Mouse (Mus musculus) liver, embryonic 13.5 days (tissue): ENCODE data around the gene Nutm1. TPM values are rescaled to one million over a fixed set of nuclear protein-coding genes. Genes with fewer than 3 reads are reported as not detected.

Experiments used
- ATAC-seq: fragments of 200-750 bp; cut with Nextera tagmentation; 2 replicates; pipeline ENCODE4 v1.8.0; 2017; ENCODE audit warnings: low read depth, mild to moderate bottlenecking, moderate number of reproducible peaks, moderate library complexity
- DNase-seq: peaks from one replicate; pipeline ENCODE4 v3.0.0; 2022
- H3K27ac ChIP-seq: fragments of 300-500 bp; sonication (generic); 2 replicates; pipeline ENCODE4 v1.5.1; 2015; ENCODE audit warnings: moderate library complexity, mild to moderate bottlenecking, inconsistent platforms
- H3K27me3 ChIP-seq: fragments of 300-500 bp; sonication (generic); 2 replicates; pipeline ENCODE4 v1.6.1; 2015; ENCODE audit warnings: mild to moderate bottlenecking, inconsistent platforms
- H3K36me3 ChIP-seq: fragments of 300-500 bp; sonication (generic); 2 replicates; pipeline ENCODE4 v1.6.1; 2015; ENCODE audit warnings: mild to moderate bottlenecking, inconsistent platforms
- H3K4me1 ChIP-seq: fragments of 300-500 bp; sonication (generic); replicated peaks from 2 replicates; pipeline ENCODE4 v1.6.1; 2015; ENCODE audit warnings: inconsistent platforms
- H3K4me2 ChIP-seq: fragments of 300-500 bp; sonication (generic); 2 replicates; pipeline ENCODE4 v1.6.1; 2015; ENCODE audit warnings: inconsistent platforms, mild to moderate bottlenecking, moderate library complexity
- H3K4me3 ChIP-seq: fragments of 300-500 bp; sonication (generic); replicated peaks from 2 replicates; pipeline ENCODE4 v1.5.1; 2015; ENCODE audit warnings: mild to moderate bottlenecking, inconsistent platforms
- H3K9ac ChIP-seq: fragments of 300-500 bp; sonication (generic); 2 replicates; pipeline ENCODE4 v1.6.1; 2015; ENCODE audit warnings: mild to moderate bottlenecking, inconsistent platforms
- H3K9me3 ChIP-seq: fragments of 300-500 bp; sonication (generic); replicated peaks from 2 replicates; pipeline ENCODE4 v1.6.1; 2016; ENCODE audit warnings: inconsistent platforms
- WGBS: fragments of 180-500 bp; shearing (Covaris S2); methylation state at CpG from one replicate; pipeline ENCODE4 v1.1.7; 2015; ENCODE audit not compliant: insufficient replicate concordance; 5-methylcytosine and 5-hydroxymethylcytosine counted together
- polyA plus RNA-seq: library from polyadenylated mRNA; unstranded; fragments of >200 nt; fragmentation: Nextera tagmentation; extraction: Ambion mirVana; gene quantifications from 2 replicates; pipeline ENCODE4 v1.2.1, GENCODE M21; 2015

Nutm1 gene
- polyA plus RNA-seq, 1 experiment from 2014 or later, result not detected

DNA sequence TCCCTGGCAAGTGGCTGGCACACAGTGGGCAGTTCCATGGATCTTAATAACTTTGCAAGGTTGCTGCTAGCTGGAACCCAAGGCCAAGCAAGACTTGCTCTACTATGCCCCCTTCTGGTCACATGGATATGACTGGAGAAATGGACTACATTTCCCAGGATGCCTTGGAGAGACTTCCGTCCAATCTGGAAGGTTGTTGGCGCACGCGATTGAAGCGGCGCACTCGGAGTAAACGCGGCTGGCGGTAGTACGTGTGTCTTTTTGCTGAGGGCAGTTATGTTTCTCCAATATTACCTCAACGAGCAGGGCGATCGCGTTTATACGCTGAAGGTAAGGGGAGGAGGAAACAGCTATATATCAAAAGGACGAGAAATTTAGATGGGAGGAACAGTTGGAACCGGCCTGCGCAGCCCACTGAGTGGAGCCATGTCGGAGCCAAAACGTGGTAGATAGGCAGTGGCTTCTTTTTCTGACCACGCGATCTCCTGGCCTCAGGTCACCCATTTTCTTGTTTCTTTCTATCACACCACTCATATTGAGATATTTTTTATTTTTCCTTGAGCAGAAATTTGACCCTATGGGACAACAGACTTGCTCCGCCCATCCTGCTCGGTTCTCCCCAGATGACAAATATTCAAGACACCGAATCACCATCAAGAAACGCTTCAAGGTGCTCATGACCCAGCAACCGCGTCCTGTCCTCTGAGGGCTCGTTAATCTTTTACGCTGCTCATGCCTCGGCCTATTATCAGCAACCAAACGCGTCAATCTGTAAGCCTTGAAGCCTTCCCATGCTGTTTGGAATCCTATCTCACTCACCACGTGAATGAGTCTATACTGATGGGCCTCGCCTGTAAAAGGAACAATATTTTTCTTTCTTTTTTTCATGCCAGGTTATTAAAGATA lies 2.9 kb upstream of the Nutm1 start, which contains the start of gene Nop10:
Nop10 (plus strand) TSS at position 179 of the 906 bp plus-strand sequence.
- DNase-seq, result peak; percentile 77
- WGBS, result 1% methylated on average over 36 of the region's 36 CpGs
- Histone ChIP-seq H3K4me3 (peak within 1 kb of the TSS; percentile 71), H3K36me3 (no peaks in the 10 kb centered on the region), H3K27ac (peak within 1 kb of the TSS; percentile 81), H3K27me3 (no peaks in the 10 kb centered on the region), H3K4me1 (peaks cover 38% of the 10 kb centered on the region), H3K9me3 (no peaks in the 10 kb centered on the region), H3K9ac (peak within 1 kb of the TSS; percentile 76), H3K4me2 (peak within 1 kb of the TSS; percentile 75)
- ATAC-seq, result peak; percentile 33

GRCm38 (mm10) chr2:112254675-112255515 lies 4.2 kb downstream of the Nutm1 start:
- H3K9me3 ChIP-seq, result no peaks in the 10 kb centered on the region
- 0 out of 2 replicates have a peak, but pooled peaks cover 4% of the 10 kb centered on the region for H3K27me3 ChIP-seq
- no peaks in the 10 kb centered on the region for H3K4me1 ChIP-seq
- H3K4me3 ChIP-seq, result no peak overlapping the region
- WGBS, result 50% methylated on average over 7 of the region's 7 CpGs
- H3K4me2 ChIP-seq, result no peak overlapping the region
- no peak overlapping the region for H3K9ac ChIP-seq
- DNase-seq, result no peak
- no peak overlapping the region for H3K27ac ChIP-seq
- ATAC-seq, result no peak
- H3K36me3 ChIP-seq, result no peaks in the 10 kb centered on the region

DNA sequence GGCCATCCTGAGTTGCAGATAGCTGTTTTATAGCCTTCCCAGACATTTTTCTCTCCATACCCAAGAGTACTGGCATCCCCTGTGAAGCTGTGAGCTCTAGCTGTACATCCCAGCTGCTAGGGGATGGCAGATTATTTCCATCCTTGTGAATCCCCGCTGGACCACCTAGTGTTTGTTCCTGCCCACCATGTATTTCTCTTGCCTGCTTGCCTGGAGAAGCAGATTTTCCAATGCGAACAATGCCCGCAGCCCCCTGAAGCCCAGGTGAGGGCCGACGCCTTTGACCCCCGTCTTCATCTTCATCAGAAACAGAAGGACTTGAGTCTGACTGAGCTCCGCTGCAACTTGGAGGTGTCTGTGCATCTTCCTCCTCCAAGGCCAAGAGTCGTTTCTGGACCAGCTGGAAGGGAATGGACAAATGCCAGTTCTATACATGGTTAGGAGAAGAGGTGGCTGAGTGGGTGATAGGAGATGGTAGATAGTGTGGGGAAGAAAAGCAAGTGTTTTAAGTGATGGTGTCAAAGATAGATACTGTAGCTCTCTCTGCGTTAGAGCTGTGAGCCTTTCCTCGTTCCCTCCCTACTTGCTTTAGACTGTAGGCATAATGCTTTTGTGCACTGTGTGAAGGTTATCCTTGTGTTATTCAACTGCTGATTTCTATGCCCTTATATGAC lies 9.2 kb downstream of the Nutm1 start:
- Histone ChIP-seq H3K4me1 (no peaks in the 10 kb centered on the region), H3K4me3 (no peak overlapping the region), H3K9ac (no peak overlapping the region), H3K27me3 (0 out of 2 replicates have a peak, but pooled peaks cover 4% of the 10 kb centered on the region), H3K27ac (no peak overlapping the region), H3K4me2 (no peak overlapping the region), H3K36me3 (no peaks in the 10 kb centered on the region), H3K9me3 (no peaks in the 10 kb centered on the region)
- ATAC-seq, result no peak
- DNase-seq, result no peak
- WGBS, result 75% methylated on average over 10 of the region's 10 CpGs

GRCm38 (mm10) chr2:112247323-112247722 lies 11.8 kb downstream of the Nutm1 start:
- Histone ChIP-seq H3K4me2 (no peak overlapping the region), H3K27me3 (0 out of 2 replicates have a peak, but pooled peaks cover 4% of the 10 kb centered on the region), H3K9ac (no peak overlapping the region), H3K4me3 (no peak overlapping the region), H3K27ac (no peak overlapping the region), H3K9me3 (no peaks in the 10 kb centered on the region), H3K36me3 (no peaks in the 10 kb centered on the region), H3K4me1 (no peaks in the 10 kb centered on the region; the same call in 1 of the 2 replicates)
- DNase-seq (no peak), ATAC-seq (no peak)
- 54% methylated on average over 10 of the region's 10 CpGs for WGBS

GRCm38 (mm10) chr2:112246193-112246592 lies 12.9 kb downstream of the Nutm1 start:
- Histone ChIP-seq H3K36me3 (no peaks in the 10 kb centered on the region), H3K9me3 (no peaks in the 10 kb centered on the region), H3K27me3 (0 out of 2 replicates have a peak, but pooled peaks cover 8% of the 10 kb centered on the region), H3K27ac (no peak overlapping the region), H3K4me1 (no peaks in the 10 kb centered on the region; the same call in 1 of the 2 replicates), H3K9ac (no peak overlapping the region), H3K4me3 (no peak overlapping the region), H3K4me2 (no peak overlapping the region)
- WGBS, result 85% methylated on average over 6 of the region's 6 CpGs
- no peak for ATAC-seq
- no peak for DNase-seq

DNA sequence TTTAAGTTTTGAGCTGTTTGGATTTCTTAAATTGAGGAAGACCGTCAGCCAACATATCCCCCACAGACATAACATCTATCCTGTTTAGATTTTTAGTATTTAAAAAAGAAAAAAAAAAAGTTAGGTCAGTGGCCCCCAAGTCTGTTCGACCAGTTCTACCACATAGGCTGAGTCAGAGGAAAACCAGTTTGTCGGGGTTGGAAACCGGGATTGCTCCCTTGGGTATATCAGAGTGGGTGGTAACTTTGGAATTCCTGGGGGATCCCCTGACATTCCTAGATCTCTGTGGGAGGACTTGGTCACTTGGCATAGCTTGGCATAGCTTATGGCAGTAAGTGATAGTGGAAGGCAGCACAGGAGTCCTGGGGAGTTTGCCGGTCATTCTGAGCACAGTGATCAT lies 13.8 kb downstream of the Nutm1 start:
- Histone ChIP-seq H3K4me1 (peaks cover 5% of the 10 kb centered on the region), H3K27ac (no peak overlapping the region), H3K4me2 (no peak overlapping the region), H3K4me3 (no peak overlapping the region), H3K9ac (no peak overlapping the region), H3K36me3 (no peaks in the 10 kb centered on the region), H3K27me3 (peaks cover 10% of the 10 kb centered on the region), H3K9me3 (no peaks in the 10 kb centered on the region)
- ATAC-seq (no peak), DNase-seq (no peak)
- WGBS, result 79% methylated on average over 5 of the region's 5 CpGs

GRCm38 (mm10) chr2:112241787-112242186 lies 17.3 kb downstream of the Nutm1 start:
- Histone ChIP-seq H3K9me3 (no peaks in the 10 kb centered on the region), H3K27me3 (peaks cover 16% of the 10 kb centered on the region), H3K27ac (no peak overlapping the region), H3K36me3 (no peaks in the 10 kb centered on the region), H3K4me1 (peaks cover 24% of the 10 kb centered on the region), H3K4me3 (no peak overlapping the region), H3K4me2 (no peak overlapping the region), H3K9ac (no peak overlapping the region)
- DNase-seq (no peak), ATAC-seq (no peak)
- 79% methylated on average over 14 of the region's 14 CpGs for WGBS

DNA sequence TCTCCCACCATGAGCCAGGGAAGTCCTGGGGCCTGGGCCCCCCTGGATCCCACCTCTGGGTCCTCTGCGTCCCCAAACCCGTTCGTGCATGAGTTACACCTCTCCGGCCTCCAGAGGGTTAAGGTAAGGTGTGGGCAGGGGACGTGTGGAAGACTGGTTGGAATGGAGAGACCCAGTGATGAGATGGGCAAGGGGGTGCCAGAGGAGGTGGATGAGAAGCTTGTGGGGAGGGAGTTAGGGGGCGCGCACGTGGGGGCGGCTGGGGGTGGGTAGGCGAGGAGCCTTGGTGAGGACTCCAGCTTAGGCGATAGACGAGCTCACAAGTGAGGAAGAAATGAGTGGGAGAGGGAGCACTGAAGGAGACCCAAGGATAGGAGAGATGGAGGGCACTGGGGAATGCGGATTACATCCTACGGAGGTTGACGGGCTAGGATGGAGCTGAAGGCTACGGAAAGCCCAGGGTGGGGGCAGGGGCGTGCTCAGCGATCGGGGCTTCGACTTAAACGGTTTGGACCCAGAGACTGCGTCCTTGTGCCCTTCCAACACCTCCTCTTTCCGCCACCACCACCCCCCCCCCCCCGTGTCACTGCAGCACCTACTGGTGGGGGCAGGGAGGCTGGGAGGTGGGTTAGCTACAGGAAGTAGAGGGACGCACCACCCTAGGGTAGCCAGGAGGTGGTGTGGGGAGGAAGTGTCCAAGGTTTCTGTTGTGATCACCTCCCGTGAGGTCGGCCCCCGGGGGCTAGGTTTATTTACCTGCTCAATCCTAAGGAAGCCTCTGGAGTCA lies 19.0 kb downstream of the Nutm1 start:
- H3K27ac ChIP-seq, result no peak overlapping the region
- H3K9ac ChIP-seq, result peak overlapping the region; percentile 82
- under 1% methylated on average over 28 of the region's 28 CpGs for WGBS
- peak overlapping the region; percentile 74 for H3K4me3 ChIP-seq
- no peaks in the 10 kb centered on the region for H3K9me3 ChIP-seq
- H3K4me1 ChIP-seq, result peaks cover 24% of the 10 kb centered on the region
- H3K36me3 ChIP-seq, result no peaks in the 10 kb centered on the region
- peak; percentile 28 for ATAC-seq
- peaks cover 16% of the 10 kb centered on the region for H3K27me3 ChIP-seq
- H3K4me2 ChIP-seq, result peak overlapping the region; percentile 91
- DNase-seq, result no peak

DNA sequence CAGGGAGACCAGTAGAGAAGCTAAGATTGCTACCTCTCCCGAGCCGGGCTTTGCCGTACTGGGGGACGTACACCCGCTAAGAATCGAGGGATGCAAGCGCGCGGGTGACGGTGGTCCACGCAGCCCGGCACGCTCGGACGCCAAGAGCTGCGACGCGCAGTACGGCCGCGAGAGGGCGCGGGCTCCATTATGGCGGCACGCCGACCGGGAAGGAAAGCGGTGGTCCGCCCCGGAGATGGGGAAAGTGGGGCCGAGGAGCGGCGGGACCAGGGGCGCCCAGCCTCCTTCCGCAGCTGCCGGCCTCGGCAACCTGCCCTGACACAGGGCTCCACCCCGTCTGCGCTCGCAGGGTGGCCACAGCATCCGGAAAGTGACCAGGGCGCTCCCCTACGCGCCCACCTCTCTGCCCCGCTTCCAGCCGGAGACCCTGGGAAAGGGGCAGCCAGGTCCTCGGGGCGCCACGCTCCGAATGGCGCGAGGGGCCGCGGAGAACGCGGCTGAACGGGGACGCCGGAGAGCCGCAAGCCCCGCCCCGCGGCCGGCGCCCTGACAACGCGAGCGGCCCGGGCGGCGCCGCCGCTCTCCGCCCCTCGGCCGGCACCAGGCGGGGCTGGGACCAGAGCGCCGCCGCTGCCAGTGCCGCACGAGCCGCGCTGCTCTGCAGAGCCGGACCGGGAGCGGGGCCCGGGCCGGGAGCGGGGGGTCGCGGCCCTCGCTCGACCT lies 19.7 kb downstream of the Nutm1 start, which contains the start of gene Lpcat4:
Lpcat4 (plus strand) TSS at position 257 of the 723 bp plus-strand sequence.
- peak; percentile 93 for ATAC-seq
- WGBS, result under 1% methylated on average over 88 of the region's 94 CpGs
- no peaks in the 10 kb centered on the region for H3K36me3 ChIP-seq

DNA sequence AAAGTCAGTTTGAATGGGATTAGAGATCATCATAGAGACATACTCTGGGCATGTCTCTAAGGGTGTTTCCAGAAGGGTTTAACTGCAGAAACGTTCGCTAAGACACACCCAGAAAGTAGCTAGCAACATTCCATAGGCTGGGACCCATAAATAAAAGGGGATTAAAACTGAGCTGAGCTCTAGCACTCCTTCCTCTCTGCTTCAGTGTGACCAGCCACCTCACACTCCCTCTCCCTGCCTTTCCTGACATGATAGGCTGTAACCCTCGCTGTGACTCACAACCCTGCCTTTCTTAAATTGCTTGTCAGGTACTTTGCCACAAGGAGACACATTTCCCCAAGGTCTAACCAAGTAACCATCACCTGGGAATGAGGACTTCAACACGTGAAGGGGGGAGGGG lies 21.1 kb downstream of the Nutm1 start:
- H3K9me3 ChIP-seq, result no peaks in the 10 kb centered on the region
- DNase-seq (no peak), ATAC-seq (no peak)
- WGBS, result 13% methylated on average over 4 of the region's 4 CpGs
- no peak overlapping the region for H3K4me3 ChIP-seq
- no peak overlapping the region for H3K27ac ChIP-seq
- H3K27me3 ChIP-seq, result peaks cover 16% of the 10 kb centered on the region
- no peak overlapping the region for H3K9ac ChIP-seq
- H3K36me3 ChIP-seq, result no peaks in the 10 kb centered on the region
- 0 out of 2 replicates have a peak overlapping the region, but pooled peaks have one; percentile 91 for H3K4me2 ChIP-seq
- H3K4me1 ChIP-seq, result peaks cover 24% of the 10 kb centered on the region

More for the DNA sequence above, 19.7 kb downstream of the Nutm1 start, which contains the start of gene Lpcat4:
- peak within 1 kb of the TSS; percentile 74 for H3K4me3 ChIP-seq
- peaks cover 24% of the 10 kb centered on the region for H3K4me1 ChIP-seq
- H3K27ac ChIP-seq, result peak within 1 kb of the TSS; percentile 75
- peak within 1 kb of the TSS; percentile 82 for H3K9ac ChIP-seq
- DNase-seq, result peak; percentile 75
- H3K4me2 ChIP-seq, result peak within 1 kb of the TSS; percentile 91
- H3K9me3 ChIP-seq, result no peaks in the 10 kb centered on the region
- peaks cover 16% of the 10 kb centered on the region for H3K27me3 ChIP-seq
